Mouse (Mus musculus): ENCODE results near the gene Loxl3.

- no peak for TF ChIP-seq POLR2A (IDR thresholded peaks at IDR 0.05; ENCODE audit: insufficient read length, low read depth)
- no peak for TF ChIP-seq POLR2AphosphoS2 (IDR thresholded peaks at IDR 0.05; ENCODE audit: insufficient read length, low read depth)
- no peak for TF ChIP-seq USF1 (IDR thresholded peaks at IDR 0.05; ENCODE audit: low read depth)
Observed at GRCm38 (mm10) chr6:83070311-83071219, 36.6 kb downstream of the Loxl3 start.

Measured in myocyte (in vitro differentiated cells).